Mouse (Mus musculus) liver, embryonic 13.5 days (tissue): ENCODE measurements around the gene Apbb1. TPM values are rescaled to one million over a fixed set of nuclear protein-coding genes. Genes with fewer than 3 reads are reported as not detected.

Experiments used
- ATAC-seq: fragments of 200-750 bp; cut with Nextera tagmentation; 2 replicates; pipeline ENCODE4 v1.8.0; 2017; ENCODE audit warnings: low read depth, mild to moderate bottlenecking, moderate number of reproducible peaks, moderate library complexity
- DNase-seq: peaks from one replicate; pipeline ENCODE4 v3.0.0; 2022
- H3K27ac ChIP-seq: fragments of 300-500 bp; sonication (generic); 2 replicates; pipeline ENCODE4 v1.5.1; 2015; ENCODE audit warnings: moderate library complexity, mild to moderate bottlenecking, inconsistent platforms
- H3K27me3 ChIP-seq: fragments of 300-500 bp; sonication (generic); 2 replicates; pipeline ENCODE4 v1.6.1; 2015; ENCODE audit warnings: mild to moderate bottlenecking, inconsistent platforms
- H3K36me3 ChIP-seq: fragments of 300-500 bp; sonication (generic); 2 replicates; pipeline ENCODE4 v1.6.1; 2015; ENCODE audit warnings: mild to moderate bottlenecking, inconsistent platforms
- H3K4me1 ChIP-seq: fragments of 300-500 bp; sonication (generic); replicated peaks from 2 replicates; pipeline ENCODE4 v1.6.1; 2015; ENCODE audit warnings: inconsistent platforms
- H3K4me2 ChIP-seq: fragments of 300-500 bp; sonication (generic); 2 replicates; pipeline ENCODE4 v1.6.1; 2015; ENCODE audit warnings: inconsistent platforms, mild to moderate bottlenecking, moderate library complexity
- H3K4me3 ChIP-seq: fragments of 300-500 bp; sonication (generic); replicated peaks from 2 replicates; pipeline ENCODE4 v1.5.1; 2015; ENCODE audit warnings: mild to moderate bottlenecking, inconsistent platforms
- H3K9ac ChIP-seq: fragments of 300-500 bp; sonication (generic); 2 replicates; pipeline ENCODE4 v1.6.1; 2015; ENCODE audit warnings: mild to moderate bottlenecking, inconsistent platforms
- H3K9me3 ChIP-seq: fragments of 300-500 bp; sonication (generic); replicated peaks from 2 replicates; pipeline ENCODE4 v1.6.1; 2016; ENCODE audit warnings: inconsistent platforms
- WGBS: fragments of 180-500 bp; shearing (Covaris S2); methylation state at CpG from one replicate; pipeline ENCODE4 v1.1.7; 2015; ENCODE audit not compliant: insufficient replicate concordance; 5-methylcytosine and 5-hydroxymethylcytosine counted together
- polyA plus RNA-seq: library from polyadenylated mRNA; unstranded; fragments of >200 nt; fragmentation: Nextera tagmentation; extraction: Ambion mirVana; gene quantifications from 2 replicates; pipeline ENCODE4 v1.2.1, GENCODE M21; 2015

Apbb1 gene
- polyA plus RNA-seq, result 4.1 TPM in 2 replicates

- no peaks in the 10 kb centered on the region for H3K9me3 ChIP-seq
- DNase-seq (peak; percentile 40), ATAC-seq (peak; percentile 90)
- WGBS, result under 1% methylated on average over 54 of the region's 54 CpGs
- H3K36me3 ChIP-seq, result no peaks in the 10 kb centered on the region
- peak within 1 kb of the TSS; percentile 80 for H3K4me2 ChIP-seq
- H3K27ac ChIP-seq, result no peak within 1 kb of the TSS
- H3K4me1 ChIP-seq, result peaks cover 14% of the 10 kb centered on the region
- H3K27me3 ChIP-seq, result peaks cover 33% of the 10 kb centered on the region
- H3K4me3 ChIP-seq, result peak within 1 kb of the TSS; percentile 64
- peak within 1 kb of the TSS; percentile 68 for H3K9ac ChIP-seq
Observed at GRCm38 (mm10) chr7:105581094-105581703, at the start of gene Apbb1. Apbb1 (minus strand) TSS chr7:105581653.

DNA sequence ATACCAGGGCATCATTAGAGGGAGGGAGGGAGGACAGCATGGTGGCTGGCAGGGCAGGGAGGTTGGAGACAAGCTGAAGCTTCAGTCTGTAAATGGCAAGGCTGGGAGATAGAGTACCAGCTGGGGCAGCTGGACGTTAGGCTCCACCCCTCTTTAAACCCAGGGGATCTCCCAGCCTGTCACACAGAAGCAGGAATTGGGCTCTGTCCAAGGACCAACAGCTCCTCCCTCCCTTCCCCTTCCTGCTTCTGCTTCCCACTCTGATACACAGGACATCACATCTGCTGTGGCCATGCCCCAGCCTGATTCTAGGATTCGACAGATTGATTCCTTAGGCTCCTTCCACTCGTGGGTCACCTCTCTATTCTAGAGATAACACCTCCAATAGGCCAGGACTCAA is 47.2 kb upstream of the Apbb1 start:
- H3K4me2 ChIP-seq, result no peak overlapping the region
- H3K27ac ChIP-seq, result no peak overlapping the region
- no peaks in the 10 kb centered on the region for H3K36me3 ChIP-seq
- H3K9me3 ChIP-seq, result no peaks in the 10 kb centered on the region
- H3K4me1 ChIP-seq, result peaks cover 11% of the 10 kb centered on the region
- ATAC-seq (no peak), DNase-seq (no peak)
- no peak overlapping the region for H3K4me3 ChIP-seq
- H3K27me3 ChIP-seq, result peaks cover 13% of the 10 kb centered on the region
- WGBS, result 16% methylated on average over 3 of the region's 3 CpGs
- H3K9ac ChIP-seq, result no peak overlapping the region

DNA sequence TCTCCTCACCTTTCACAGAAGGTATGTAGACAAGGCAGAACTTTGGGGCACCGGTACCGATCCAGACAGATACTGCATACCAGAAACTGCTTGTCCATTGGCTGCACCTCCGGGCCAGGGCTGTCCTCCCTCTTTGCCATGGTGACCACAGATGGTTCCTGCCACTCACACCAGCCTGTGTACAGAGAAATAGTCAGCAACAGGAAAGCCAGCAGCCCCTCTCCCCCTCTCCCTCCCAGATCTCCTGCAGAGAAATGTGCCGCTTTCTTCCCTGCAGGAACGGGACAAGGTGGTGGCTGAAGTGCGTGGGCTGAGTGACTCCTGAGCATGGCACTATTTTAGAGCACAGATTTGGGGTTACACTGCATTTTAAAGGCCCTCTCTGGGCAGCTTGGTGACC is 43.9 kb upstream of the Apbb1 start:
- no peak overlapping the region for H3K9ac ChIP-seq
- DNase-seq (no peak), ATAC-seq (no peak)
- no peaks in the 10 kb centered on the region for H3K4me1 ChIP-seq
- H3K4me2 ChIP-seq, result no peak overlapping the region
- H3K27ac ChIP-seq, result no peak overlapping the region
- no peaks in the 10 kb centered on the region for H3K27me3 ChIP-seq
- no peaks in the 10 kb centered on the region for H3K36me3 ChIP-seq
- no peak overlapping the region for H3K4me3 ChIP-seq
- H3K9me3 ChIP-seq, result no peaks in the 10 kb centered on the region
- whole genome bisulfite sequencing, result 77% methylated on average over 6 of the region's 6 CpGs

DNA sequence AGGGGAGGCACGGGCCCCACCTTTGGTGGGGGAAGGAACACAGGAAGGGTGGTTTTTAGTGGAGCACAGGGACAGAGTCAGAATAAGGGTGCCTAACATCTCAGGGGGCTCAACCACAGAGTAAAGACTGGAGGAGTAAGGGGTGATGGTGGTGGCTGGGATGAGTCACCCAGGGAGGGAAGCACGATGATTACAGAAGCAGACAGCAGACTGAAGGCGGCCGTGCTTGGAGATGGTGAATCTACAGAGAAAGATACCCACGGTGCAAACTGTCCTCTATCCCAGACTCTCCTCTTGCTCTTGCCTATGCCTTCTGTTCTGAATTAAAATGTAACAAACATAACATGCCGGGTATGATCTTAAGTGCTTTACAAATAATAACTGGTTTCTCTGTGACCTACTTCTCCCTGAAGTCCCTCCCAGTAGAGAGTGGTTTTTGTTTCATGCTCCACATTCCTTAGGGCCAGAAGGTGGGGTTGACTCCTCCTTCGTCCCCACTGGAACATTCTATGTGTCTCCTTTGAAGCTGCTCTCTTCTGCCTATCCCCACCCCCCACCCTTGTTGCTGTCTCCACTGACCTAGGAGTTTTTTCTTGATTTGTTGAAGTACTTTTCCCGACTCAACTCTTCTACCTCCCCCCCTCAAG is 40.3 kb upstream of the Apbb1 start:
- Histone ChIP-seq H3K27ac (no peak overlapping the region), H3K27me3 (no peaks in the 10 kb centered on the region), H3K9ac (no peak overlapping the region), H3K4me2 (no peak overlapping the region), H3K9me3 (no peaks in the 10 kb centered on the region), H3K4me3 (no peak overlapping the region), H3K36me3 (peaks cover 27% of the 10 kb centered on the region; the same call in 1 of the 2 replicates), H3K4me1 (no peaks in the 10 kb centered on the region)
- WGBS, result 69% methylated on average over 8 of the region's 8 CpGs
- no peak for ATAC-seq
- DNase-seq, result no peak

DNA sequence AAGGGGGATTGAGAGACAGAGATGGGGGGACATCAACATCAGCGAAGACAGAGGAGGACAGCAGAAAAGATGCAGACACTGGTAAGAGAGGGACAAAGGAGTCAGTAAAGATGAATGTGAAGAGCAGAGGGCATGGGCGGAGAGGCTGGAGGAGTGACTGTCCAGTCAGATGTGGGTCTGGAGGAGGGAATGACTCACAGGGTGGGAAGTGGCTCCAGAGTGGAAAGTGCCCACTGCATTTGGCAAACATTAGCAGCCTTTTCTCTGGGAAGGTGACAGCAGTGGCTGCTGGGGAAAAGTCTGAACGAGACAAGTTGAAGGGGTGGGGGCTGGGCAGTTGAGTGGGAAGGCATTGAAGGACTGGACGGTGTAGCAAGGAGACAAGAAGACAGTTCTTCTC is 39.6 kb upstream of the Apbb1 start:
- peaks cover 28% of the 10 kb centered on the region; the same call in 1 of the 2 replicates for H3K36me3 ChIP-seq
- H3K4me1 ChIP-seq, result no peaks in the 10 kb centered on the region
- DNase-seq (no peak), ATAC-seq (no peak)
- H3K9me3 ChIP-seq, result no peaks in the 10 kb centered on the region
- no peak overlapping the region for H3K4me2 ChIP-seq
- H3K4me3 ChIP-seq, result no peak overlapping the region
- WGBS, result 66% methylated on average over 4 of the region's 4 CpGs
- H3K9ac ChIP-seq, result no peak overlapping the region
- H3K27me3 ChIP-seq, result no peaks in the 10 kb centered on the region
- no peak overlapping the region for H3K27ac ChIP-seq

DNA sequence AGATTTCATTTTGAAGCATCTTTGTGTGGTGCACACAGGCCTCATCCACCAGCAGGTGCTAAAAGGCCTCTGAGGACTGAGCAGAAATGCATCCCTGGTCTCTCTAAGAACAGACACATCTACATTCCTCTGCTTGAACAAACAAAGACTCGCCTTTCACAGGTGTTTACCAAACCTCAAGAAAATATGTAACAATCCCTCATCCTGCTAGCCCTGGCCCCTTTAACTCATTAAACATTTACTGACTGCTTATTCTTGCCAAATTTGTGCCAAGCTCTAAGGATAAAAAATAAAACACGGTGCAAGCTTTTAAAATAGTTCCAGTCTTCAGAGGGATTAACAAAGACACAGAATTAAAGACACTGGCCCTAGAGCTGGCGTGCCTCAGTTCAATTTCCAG is 38.2 kb upstream of the Apbb1 start:
- H3K27me3 ChIP-seq, result no peaks in the 10 kb centered on the region
- ATAC-seq (no peak), DNase-seq (no peak)
- H3K9ac ChIP-seq, result no peak overlapping the region
- no peak overlapping the region for H3K4me2 ChIP-seq
- no peak overlapping the region for H3K4me3 ChIP-seq
- H3K27ac ChIP-seq, result no peak overlapping the region
- H3K9me3 ChIP-seq, result no peaks in the 10 kb centered on the region
- 68% methylated on average over 3 of the region's 3 CpGs for WGBS
- no peaks in the 10 kb centered on the region for H3K4me1 ChIP-seq
- H3K36me3 ChIP-seq, result peaks cover 28% of the 10 kb centered on the region; the same call in 1 of the 2 replicates

DNA sequence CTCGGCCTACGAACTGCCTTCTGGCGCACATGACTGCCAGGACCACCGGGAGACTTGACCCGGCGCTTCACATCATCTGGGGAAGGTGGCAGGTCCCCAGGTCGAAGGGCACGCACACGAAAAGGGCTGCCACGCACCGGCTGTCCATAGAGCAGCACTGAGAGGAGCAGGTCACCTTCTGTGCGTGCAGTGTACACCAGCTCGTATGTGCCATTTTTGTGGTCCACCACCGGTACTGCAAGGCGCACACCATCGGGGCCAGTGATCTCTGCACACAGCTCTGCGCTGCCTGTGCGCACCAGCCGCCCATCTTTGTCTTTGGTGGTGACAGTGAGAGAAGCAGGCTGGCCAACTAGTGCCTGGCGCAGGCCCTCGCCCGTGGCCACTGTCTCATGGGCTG is 36.4 kb upstream of the Apbb1 start:
- H3K4me1 ChIP-seq, result no peaks in the 10 kb centered on the region

DNA sequence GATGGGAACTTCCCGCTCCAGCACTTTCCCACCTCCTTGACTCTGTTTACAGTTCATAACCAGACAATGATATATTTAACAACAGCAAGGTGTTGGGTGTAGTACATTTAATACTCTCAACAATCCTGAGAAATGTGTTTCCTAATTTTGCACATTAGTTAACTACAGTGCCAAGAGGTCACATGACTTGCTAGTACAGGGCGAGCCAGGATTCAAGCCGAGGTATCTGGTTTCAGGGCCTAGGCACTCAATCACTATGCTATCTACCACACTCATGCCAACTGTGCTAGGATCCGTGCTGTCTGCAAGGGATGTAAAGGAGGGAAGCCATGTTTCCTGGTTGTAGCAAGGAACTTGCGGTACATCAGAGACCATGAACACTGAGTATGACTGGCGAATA is 35.1 kb upstream of the Apbb1 start:
- H3K27me3 ChIP-seq, result no peaks in the 10 kb centered on the region
- no peak for ATAC-seq
- 71% methylated on average over 6 of the region's 6 CpGs for WGBS
- DNase-seq, result no peak
- H3K27ac ChIP-seq, result no peak overlapping the region
- H3K36me3 ChIP-seq, result peaks cover 30% of the 10 kb centered on the region; the same call in 1 of the 2 replicates
- no peaks in the 10 kb centered on the region for H3K9me3 ChIP-seq
- no peak overlapping the region for H3K9ac ChIP-seq
- no peak overlapping the region for H3K4me2 ChIP-seq
- no peaks in the 10 kb centered on the region for H3K4me1 ChIP-seq
- H3K4me3 ChIP-seq, result no peak overlapping the region

More for the DNA sequence above, 36.4 kb upstream of the Apbb1 start:
- WGBS, result 85% methylated on average over 22 of the region's 22 CpGs
- DNase-seq (no peak), ATAC-seq (no peak)
- no peak overlapping the region for H3K4me2 ChIP-seq
- no peak overlapping the region for H3K27ac ChIP-seq
- no peak overlapping the region for H3K4me3 ChIP-seq
- no peaks in the 10 kb centered on the region for H3K9me3 ChIP-seq
- no peaks in the 10 kb centered on the region for H3K27me3 ChIP-seq
- H3K9ac ChIP-seq, result no peak overlapping the region
- H3K36me3 ChIP-seq, result peaks cover 28% of the 10 kb centered on the region; the same call in 1 of the 2 replicates

GRCm38 (mm10) chr7:105615720-105616119 is 34.3 kb upstream of the Apbb1 start:
- H3K9me3 ChIP-seq, result no peaks in the 10 kb centered on the region
- no peak overlapping the region for H3K4me2 ChIP-seq
- no peak overlapping the region for H3K4me3 ChIP-seq
- peaks cover 34% of the 10 kb centered on the region; the same call in 1 of the 2 replicates for H3K36me3 ChIP-seq
- no peak overlapping the region for H3K9ac ChIP-seq
- no peak for DNase-seq
- no peaks in the 10 kb centered on the region for H3K4me1 ChIP-seq
- no peak for ATAC-seq
- H3K27me3 ChIP-seq, result no peaks in the 10 kb centered on the region
- WGBS, result 71% methylated on average over 1 of the region's 1 CpGs
- no peak overlapping the region for H3K27ac ChIP-seq

DNA sequence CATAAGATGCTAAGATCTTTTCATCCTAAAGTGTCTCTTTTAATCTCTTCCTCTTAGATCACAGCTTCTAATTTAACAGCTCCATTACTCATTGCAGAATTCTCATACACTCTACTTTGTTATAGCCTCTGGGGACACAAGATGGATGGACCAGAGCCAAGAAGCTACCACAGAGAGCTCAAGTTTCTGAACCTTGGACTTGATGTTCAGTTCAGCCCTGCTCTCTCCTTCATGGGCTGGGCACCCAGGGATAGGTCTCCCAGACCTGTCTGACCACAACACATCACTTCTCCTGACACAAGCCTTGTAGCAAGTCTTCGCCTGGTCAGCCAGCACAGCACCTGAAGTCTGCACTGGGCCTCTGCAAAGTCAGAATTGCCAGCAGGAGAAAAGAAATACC is 32.9 kb upstream of the Apbb1 start:
- DNase-seq (no peak), ATAC-seq (no peak)
- Histone ChIP-seq H3K27ac (no peak overlapping the region), H3K36me3 (peaks cover 33% of the 10 kb centered on the region; the same call in 1 of the 2 replicates), H3K4me2 (no peak overlapping the region), H3K9me3 (no peaks in the 10 kb centered on the region), H3K4me1 (no peaks in the 10 kb centered on the region), H3K9ac (no peak overlapping the region), H3K4me3 (no peak overlapping the region), H3K27me3 (no peaks in the 10 kb centered on the region)
- 68% methylated on average over 1 of the region's 1 CpGs for WGBS

- peaks cover 10% of the 10 kb centered on the region; the same call in 1 of the 2 replicates for H3K36me3 ChIP-seq
- H3K9ac ChIP-seq, result no peak overlapping the region
- no peak overlapping the region for H3K4me2 ChIP-seq
- ATAC-seq (no peak), DNase-seq (no peak)
- WGBS, result 68% methylated on average over 1 of the region's 1 CpGs
- no peak overlapping the region for H3K4me3 ChIP-seq
- no peaks in the 10 kb centered on the region for H3K27me3 ChIP-seq
- H3K4me1 ChIP-seq, result no peaks in the 10 kb centered on the region
- no peak overlapping the region for H3K27ac ChIP-seq
- H3K9me3 ChIP-seq, result no peaks in the 10 kb centered on the region
Observed at GRCm38 (mm10) chr7:105611767-105612166, 30.3 kb upstream of the Apbb1 start.

- Histone ChIP-seq H3K4me1 (no peaks in the 10 kb centered on the region), H3K27ac (no peak overlapping the region), H3K9ac (no peak overlapping the region), H3K4me3 (no peak overlapping the region), H3K27me3 (no peaks in the 10 kb centered on the region), H3K4me2 (no peak overlapping the region), H3K36me3 (peaks cover 9% of the 10 kb centered on the region; the same call in 1 of the 2 replicates), H3K9me3 (no peaks in the 10 kb centered on the region)
- no peak for DNase-seq
- WGBS, result 46% methylated on average over 3 of the region's 3 CpGs
- no peak for ATAC-seq
Observed at GRCm38 (mm10) chr7:105608467-105608866, 27.0 kb upstream of the Apbb1 start.
